Mouse (Mus musculus) kidney, embryonic 14.5 days (tissue): ENCODE measurements around the gene Sesn3. TPM values are rescaled to one million over a fixed set of nuclear protein-coding genes. Genes with fewer than 3 reads are reported as not detected.

Experiments used
- ATAC-seq: fragments of 200-750 bp; cut with Nextera tagmentation; 2 replicates; pipeline ENCODE4 v1.8.0; 2017; ENCODE audit warnings: moderate number of reproducible peaks, mild to moderate bottlenecking, moderate TSS enrichment, moderate library complexity; ENCODE audit not compliant: low FRiP score, low TSS enrichment
- H3K27ac ChIP-seq: fragments of 300-500 bp; sonication (generic); 2 replicates; pipeline ENCODE4 v1.5.1; 2014; ENCODE audit warnings: low read depth, mild to moderate bottlenecking, low read length, moderate library complexity, mixed read lengths
- H3K27me3 ChIP-seq: fragments of 300-500 bp; sonication (generic); 2 replicates; pipeline ENCODE4 v1.6.1; 2014; ENCODE audit warnings: mild to moderate bottlenecking, low read length; ENCODE audit not compliant: control insufficient read depth, insufficient read depth
- H3K36me3 ChIP-seq: fragments of 300-500 bp; sonication (generic); 2 replicates; pipeline ENCODE4 v1.6.1; 2014; ENCODE audit warnings: low read length, mixed read lengths; ENCODE audit not compliant: control insufficient read depth, insufficient read depth
- H3K4me1 ChIP-seq: fragments of 300-500 bp; sonication (generic); 2 replicates; pipeline ENCODE4 v1.6.1; 2014; ENCODE audit warnings: low read length, mixed read lengths; ENCODE audit not compliant: control insufficient read depth, insufficient read depth
- H3K4me2 ChIP-seq: fragments of 300-500 bp; sonication (generic); replicated peaks from 2 replicates; pipeline ENCODE4 v1.6.1; 2014; ENCODE audit warnings: low read depth, mild to moderate bottlenecking, low read length
- H3K4me3 ChIP-seq: fragments of 300-500 bp; sonication (generic); 2 replicates; pipeline ENCODE4 v1.5.1; 2014; ENCODE audit warnings: mild to moderate bottlenecking, low read length
- H3K9ac ChIP-seq: fragments of 300-500 bp; sonication (generic); 2 replicates; pipeline ENCODE4 v1.6.1; 2014; ENCODE audit warnings: low read depth, mild to moderate bottlenecking, low read length, moderate library complexity
- H3K9me3 ChIP-seq: fragments of 300-500 bp; sonication (generic); 2 replicates; pipeline ENCODE4 v1.6.1; 2016; ENCODE audit warnings: low read length; ENCODE audit not compliant: control insufficient read depth
- WGBS: fragments of 180-500 bp; shearing (Covaris S2); extraction: QIAGEN DNeasy Blood & Tissue Kit; methylation state at CpG from one replicate; pipeline ENCODE4 v1.1.7; 2014; 5-methylcytosine and 5-hydroxymethylcytosine counted together
- polyA plus RNA-seq: library from polyadenylated mRNA; unstranded; fragments of >200 nt; fragmentation: Nextera tagmentation; extraction: Ambion mirVana; gene quantifications from 2 replicates; pipeline ENCODE4 v1.2.1, GENCODE M21; 2014

Sesn3 gene
- polyA plus RNA-seq, 1 experiment from 2014 or later, result 39.4 TPM

DNA sequence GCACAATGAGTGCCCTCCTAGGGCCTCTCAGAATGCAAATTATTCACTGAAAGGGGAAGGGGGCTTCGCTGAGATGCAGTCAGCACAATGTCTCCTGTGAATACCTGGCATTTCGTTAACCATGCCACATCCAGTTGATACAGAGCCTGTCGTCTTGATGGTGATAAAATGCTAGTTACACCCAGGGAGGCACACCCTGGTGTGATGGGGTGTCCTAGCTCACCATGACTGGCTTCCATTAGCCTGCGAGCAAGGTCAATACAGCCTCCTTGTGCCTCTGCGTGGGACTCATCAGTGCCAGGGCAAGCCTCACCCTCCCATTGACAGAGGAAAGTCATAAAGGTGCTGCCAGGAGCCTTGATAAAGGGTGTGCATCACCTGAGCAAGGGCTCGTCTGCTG, 80.0 kb downstream of the Sesn3 start:
- Histone ChIP-seq H3K4me2 (no peak overlapping the region), H3K9ac (no peak overlapping the region), H3K4me1 (no peaks in the 10 kb centered on the region), H3K9me3 (no peaks in the 10 kb centered on the region), H3K36me3 (0 out of 2 replicates have a peak, but pooled peaks cover 3% of the 10 kb centered on the region), H3K4me3 (no peak overlapping the region), H3K27me3 (no peaks in the 10 kb centered on the region), H3K27ac (no peak overlapping the region)
- ATAC-seq, result no peak
- WGBS, result 76% methylated on average over 6 of the region's 6 CpGs

GRCm38 (mm10) chr9:14357033-14357432, 82.2 kb downstream of the Sesn3 start:
- WGBS, result 78% methylated on average over 4 of the region's 4 CpGs
- Histone ChIP-seq H3K9ac (no peak overlapping the region), H3K27me3 (no peaks in the 10 kb centered on the region), H3K4me1 (no peaks in the 10 kb centered on the region), H3K27ac (no peak overlapping the region), H3K4me3 (no peak overlapping the region), H3K4me2 (no peak overlapping the region), H3K36me3 (0 out of 2 replicates have a peak, but pooled peaks cover 3% of the 10 kb centered on the region), H3K9me3 (no peaks in the 10 kb centered on the region)
- no peak for ATAC-seq

DNA sequence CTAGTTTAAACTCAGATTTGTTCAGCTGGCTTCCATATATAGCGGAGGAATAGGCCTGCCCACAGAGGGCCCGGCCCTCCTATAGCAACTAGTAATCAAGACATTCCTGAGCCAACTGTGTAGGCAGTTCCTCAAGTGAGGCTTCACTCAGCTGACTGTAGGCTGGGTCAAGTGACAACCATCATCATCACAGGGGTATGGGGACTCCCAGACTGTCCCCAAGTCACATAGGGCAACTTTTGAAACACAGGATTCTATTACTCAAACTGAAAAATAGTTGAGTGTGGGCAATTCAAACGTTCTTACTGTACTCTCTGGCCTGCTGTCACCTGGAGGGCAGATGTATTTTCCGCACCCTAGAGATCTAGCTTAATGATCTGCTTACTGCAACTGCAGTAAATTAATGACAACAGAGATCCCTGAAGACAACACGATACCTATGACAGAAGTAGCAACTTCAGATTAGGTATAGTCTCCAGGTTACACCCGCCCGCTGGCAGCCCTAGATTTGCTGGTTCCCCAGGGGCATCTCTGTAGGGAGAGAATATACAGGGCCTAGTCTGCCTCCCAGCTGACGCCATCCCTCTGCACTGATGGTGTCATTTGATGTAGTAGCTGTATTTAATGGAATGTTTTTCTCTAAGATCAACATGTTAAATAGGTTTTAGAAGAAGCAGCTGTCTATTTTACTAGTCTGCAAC, 87.4 kb downstream of the Sesn3 start:
- no peaks in the 10 kb centered on the region for H3K27me3 ChIP-seq
- no peaks in the 10 kb centered on the region for H3K9me3 ChIP-seq
- no peak overlapping the region for H3K4me2 ChIP-seq
- H3K4me1 ChIP-seq, result no peaks in the 10 kb centered on the region
- ATAC-seq, result no peak
- no peak overlapping the region for H3K4me3 ChIP-seq
- no peak overlapping the region for H3K9ac ChIP-seq
- no peaks in the 10 kb centered on the region for H3K36me3 ChIP-seq
- no peak overlapping the region for H3K27ac ChIP-seq
- WGBS, result 81% methylated on average over 8 of the region's 8 CpGs

DNA sequence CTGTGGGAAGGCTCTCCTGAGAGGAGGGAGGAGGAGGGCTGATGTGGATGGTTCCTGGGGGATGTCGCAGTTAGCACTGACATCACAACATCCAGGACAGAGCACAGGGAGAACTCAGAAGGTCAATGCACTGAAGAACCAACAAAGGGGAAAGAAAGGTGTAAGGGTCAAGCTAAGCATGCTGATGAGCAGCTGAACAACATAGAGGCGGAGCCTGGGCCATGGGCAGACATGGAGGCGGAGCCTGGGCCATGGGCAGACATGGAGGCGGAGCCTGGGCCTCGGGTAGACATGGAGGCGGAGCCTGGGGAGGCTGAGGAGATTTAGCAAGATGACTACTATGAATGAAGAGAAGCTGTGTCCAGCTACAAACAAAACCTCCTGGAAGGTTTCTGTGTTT, 88.7 kb downstream of the Sesn3 start:
- Histone ChIP-seq H3K27ac (no peak overlapping the region), H3K4me3 (no peak overlapping the region), H3K27me3 (no peaks in the 10 kb centered on the region), H3K9ac (no peak overlapping the region), H3K9me3 (no peaks in the 10 kb centered on the region), H3K4me2 (no peak overlapping the region), H3K4me1 (no peaks in the 10 kb centered on the region), H3K36me3 (no peaks in the 10 kb centered on the region)
- no peak for ATAC-seq
- WGBS, result 82% methylated on average over 6 of the region's 6 CpGs

- no peak overlapping the region for H3K4me2 ChIP-seq
- no peaks in the 10 kb centered on the region for H3K36me3 ChIP-seq
- 95% methylated on average over 9 of the region's 9 CpGs for WGBS
- ATAC-seq, result no peak
- H3K4me3 ChIP-seq, result no peak overlapping the region
- H3K9ac ChIP-seq, result no peak overlapping the region
- H3K27ac ChIP-seq, result no peak overlapping the region
- H3K9me3 ChIP-seq, result no peaks in the 10 kb centered on the region; the same call in 1 of the 2 replicates
- H3K4me1 ChIP-seq, result no peaks in the 10 kb centered on the region
- H3K27me3 ChIP-seq, result no peaks in the 10 kb centered on the region
Observed at GRCm38 (mm10) chr9:14364719-14365118, 89.9 kb downstream of the Sesn3 start.

- Histone ChIP-seq H3K4me3 (no peak overlapping the region), H3K27ac (no peak overlapping the region), H3K4me2 (no peak overlapping the region), H3K9ac (no peak overlapping the region), H3K4me1 (no peaks in the 10 kb centered on the region), H3K36me3 (no peaks in the 10 kb centered on the region), H3K27me3 (no peaks in the 10 kb centered on the region), H3K9me3 (no peaks in the 10 kb centered on the region; the same call in 1 of the 2 replicates)
- no peak for ATAC-seq
- WGBS, result 63% methylated on average over 4 of the region's 4 CpGs
Observed at GRCm38 (mm10) chr9:14365481-14366125, 90.7 kb downstream of the Sesn3 start.

GRCm38 (mm10) chr9:14367850-14368249, 93.0 kb downstream of the Sesn3 start:
- no peak overlapping the region for H3K4me3 ChIP-seq
- 94% methylated on average over 4 of the region's 4 CpGs for WGBS
- no peak overlapping the region for H3K9ac ChIP-seq
- H3K36me3 ChIP-seq, result no peaks in the 10 kb centered on the region
- ATAC-seq, result no peak
- no peaks in the 10 kb centered on the region for H3K27me3 ChIP-seq
- H3K27ac ChIP-seq, result no peak overlapping the region
- no peaks in the 10 kb centered on the region; the same call in 1 of the 2 replicates for H3K9me3 ChIP-seq
- H3K4me1 ChIP-seq, result no peaks in the 10 kb centered on the region
- no peak overlapping the region for H3K4me2 ChIP-seq

DNA sequence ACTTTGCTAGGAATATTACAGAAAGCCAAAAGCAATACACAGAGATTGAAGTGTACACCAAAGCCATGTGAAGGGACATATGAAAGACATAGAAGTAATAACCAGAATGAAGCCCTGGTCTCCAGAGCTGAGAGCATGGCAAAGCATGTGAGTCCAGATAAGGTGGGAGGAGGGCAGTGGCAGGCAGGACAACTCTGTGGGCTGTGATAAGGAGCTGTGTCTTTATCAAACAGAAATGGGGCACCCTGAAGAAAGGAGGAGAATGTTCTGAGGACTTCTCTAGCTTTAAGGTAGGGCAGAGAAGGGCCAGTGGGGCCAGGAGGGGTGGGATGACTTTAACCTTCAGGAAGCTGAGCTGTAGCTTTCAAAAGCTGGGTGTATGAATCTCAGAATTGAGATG, 94.4 kb downstream of the Sesn3 start:
- no peak overlapping the region for H3K4me2 ChIP-seq
- H3K4me1 ChIP-seq, result no peaks in the 10 kb centered on the region
- H3K27me3 ChIP-seq, result no peaks in the 10 kb centered on the region
- no peak overlapping the region for H3K4me3 ChIP-seq
- H3K36me3 ChIP-seq, result no peaks in the 10 kb centered on the region
- ATAC-seq, result no peak
- H3K27ac ChIP-seq, result no peak overlapping the region
- H3K9ac ChIP-seq, result no peak overlapping the region
- no peaks in the 10 kb centered on the region; the same call in 1 of the 2 replicates for H3K9me3 ChIP-seq

DNA sequence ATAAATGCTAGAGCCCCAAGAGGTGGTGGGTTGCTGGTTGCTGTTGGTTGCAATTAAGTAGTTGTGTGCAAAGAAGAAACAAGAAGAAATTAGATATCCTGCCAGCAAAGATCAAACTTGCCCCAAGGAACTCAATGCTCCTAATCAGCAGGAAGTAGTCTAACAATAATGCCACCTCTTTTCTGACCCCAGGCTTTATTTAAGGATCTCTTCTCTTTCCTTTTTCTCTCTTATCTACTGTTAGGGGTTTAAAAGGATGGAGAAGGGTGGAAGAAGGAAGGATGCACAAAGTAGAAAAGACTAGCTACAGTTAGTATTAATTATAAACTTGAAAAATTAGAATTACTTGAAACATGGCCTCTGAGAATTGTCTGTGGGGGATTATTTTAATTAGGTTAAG, 97.6 kb downstream of the Sesn3 start:
- no peak for ATAC-seq
- no peak overlapping the region for H3K4me2 ChIP-seq
- H3K4me3 ChIP-seq, result no peak overlapping the region
- no peak overlapping the region for H3K9ac ChIP-seq
- no peaks in the 10 kb centered on the region for H3K27me3 ChIP-seq
- no peaks in the 10 kb centered on the region; the same call in 1 of the 2 replicates for H3K9me3 ChIP-seq
- no peaks in the 10 kb centered on the region for H3K36me3 ChIP-seq
- no peaks in the 10 kb centered on the region for H3K4me1 ChIP-seq
- no peak overlapping the region for H3K27ac ChIP-seq
